Mouse (Mus musculus) liver, adult 2 months (tissue): ENCODE data around the gene Ralgapa1. TPM values are rescaled to one million over a fixed set of nuclear protein-coding genes. Genes with fewer than 3 reads are reported as not detected.

ENCODE experiments used
- DNase-seq: peaks from one replicate; pipeline ENCODE4 v3.0.0-alpha.2; 2011; ENCODE audit warnings: low read depth, low spot score; ENCODE audit errors: extremely low read depth
- H3K27ac ChIP-seq: fragments of 200-500 bp; replicated peaks from 2 replicates; pipeline ENCODE4 v1.5.1; 2012; ENCODE audit warnings: low read depth, mild to moderate bottlenecking, control low read depth, inconsistent platforms, low read length; ENCODE audit not compliant: insufficient read depth
- H3K27me3 ChIP-seq: fragments of 200-500 bp; 2 replicates; pipeline ENCODE4 v1.6.1; 2012; ENCODE audit warnings: mild to moderate bottlenecking, moderate library complexity, low read length, inconsistent platforms; ENCODE audit not compliant: control insufficient read depth, insufficient read depth
- H3K36me3 ChIP-seq: fragments of 200-500 bp; 2 replicates; pipeline ENCODE4 v1.6.1; 2012; ENCODE audit warnings: low read length, inconsistent platforms; ENCODE audit not compliant: control insufficient read depth, insufficient read depth
- H3K4me1 ChIP-seq: fragments of 200-500 bp; 2 replicates; pipeline ENCODE4 v1.6.1; 2011; ENCODE audit warnings: low read length; ENCODE audit not compliant: control insufficient read depth, insufficient read depth
- H3K4me3 ChIP-seq: fragments of 200-500 bp; 2 replicates; pipeline ENCODE4 v1.5.1; 2011; ENCODE audit warnings: low read depth, mild to moderate bottlenecking, control low read depth, low read length, moderate library complexity; ENCODE audit not compliant: insufficient read depth
- H3K79me2 ChIP-seq: fragments of 200-500 bp; 2 replicates; pipeline ENCODE4 v1.6.1; 2012; ENCODE audit warnings: inconsistent platforms, mild to moderate bottlenecking, low read length, moderate library complexity; ENCODE audit not compliant: control insufficient read depth, insufficient read depth
- H3K9ac ChIP-seq: fragments of 200-500 bp; 2 replicates; pipeline ENCODE4 v1.6.1; 2012; ENCODE audit warnings: low read depth, mild to moderate bottlenecking, control low read depth, inconsistent platforms, low read length
- CTCF ChIP-seq: fragments of 200-500 bp; IDR thresholded peaks from 2 replicates; pipeline ENCODE4 v1.5.1; 2011; ENCODE audit warnings: low read depth, low read length, control low read depth
- POLR2A ChIP-seq: fragments of 200-500 bp; IDR thresholded peaks from 2 replicates; pipeline ENCODE4 v1.6.1; 2011; ENCODE audit warnings: low read length, control low read depth; ENCODE audit not compliant: insufficient read depth; ENCODE audit errors: extremely low read depth
- WGBS: fragments of 180-500 bp; shearing (Covaris S2); methylation state at CpG from one replicate; pipeline ENCODE4 v1.1.7; 2018; 5-methylcytosine and 5-hydroxymethylcytosine counted together
- polyA plus RNA-seq: library from polyadenylated mRNA; depleted of rRNA; stranded (reverse); fragments of >200 nt; gene quantifications from 2 replicates; pipeline ENCODE4 v1.2.3, GENCODE M21; 2012; rRNA removed
- total RNA-seq: library from RNA; depleted of rRNA; stranded (reverse); fragments of >200 nt; gene quantifications from 2 replicates; pipeline ENCODE4 v1.2.3, GENCODE M21; 2014; rRNA removed

The Ralgapa1 gene
- total RNA-seq (7.7 and 14.4 TPM in 2 replicates), polyA plus RNA-seq (2.7 and 3.3 TPM in 2 replicates)

- DNase-seq: peak; percentile 62
Measured at GRCm38 (mm10) chr12:55820661-55821314, at the start of gene Ralgapa1. TSS of gene Ralgapa1 (minus strand) at chr12:55821167.

GRCm38 (mm10) chr12:55869622-55870322 is 48.8 kb upstream of the Ralgapa1 start:
- no peaks in the 10 kb centered on the region for H3K79me2 ChIP-seq
- H3K4me1 ChIP-seq: no peaks in the 10 kb centered on the region
- H3K27me3 ChIP-seq: no peaks in the 10 kb centered on the region
- H3K4me3 ChIP-seq: no peak overlapping the region
- no peak for DNase-seq
- TF ChIP-seq CTCF: no peak
- TF ChIP-seq POLR2A: no peak
- no peak overlapping the region for H3K9ac ChIP-seq
- WGBS: 94% methylated on average over 5 of the region's 5 CpGs
- peaks cover 21% of the 10 kb centered on the region for H3K36me3 ChIP-seq
- no peak overlapping the region for H3K27ac ChIP-seq

More at GRCm38 (mm10) chr12:55820661-55821314, at the start of gene Ralgapa1:
- Histone ChIP-seq H3K36me3 (no peaks in the 10 kb centered on the region), H3K79me2 (no peaks in the 10 kb centered on the region; the same call in 1 of the 2 replicates), H3K27ac (peak within 1 kb of the TSS; percentile 38), H3K27me3 (no peaks in the 10 kb centered on the region), H3K4me1 (no peaks in the 10 kb centered on the region), H3K4me3 (peak within 1 kb of the TSS; percentile 93), H3K9ac (peak within 1 kb of the TSS; percentile 87)
- TF ChIP-seq POLR2A: no peak
- TF ChIP-seq CTCF: 0 out of 2 replicates have a peak, but pooled peaks have one; percentile 3
- under 1% methylated on average over 76 of the region's 78 CpGs for WGBS

- WGBS: 90% methylated on average over 4 of the region's 4 CpGs
- Histone ChIP-seq H3K9ac (no peak overlapping the region), H3K79me2 (no peaks in the 10 kb centered on the region), H3K36me3 (peaks cover 21% of the 10 kb centered on the region), H3K27me3 (no peaks in the 10 kb centered on the region), H3K27ac (no peak overlapping the region), H3K4me3 (no peak overlapping the region), H3K4me1 (no peaks in the 10 kb centered on the region)
- TF ChIP-seq CTCF (no peak), POLR2A (no peak)
- no peak for DNase-seq
Measured at GRCm38 (mm10) chr12:55867738-55868137, 46.8 kb upstream of the Ralgapa1 start.

GRCm38 (mm10) chr12:55860631-55861030 is 39.7 kb upstream of the Ralgapa1 start:
- Histone ChIP-seq H3K27ac (no peak overlapping the region), H3K4me1 (no peaks in the 10 kb centered on the region), H3K27me3 (no peaks in the 10 kb centered on the region), H3K36me3 (peaks cover 8% of the 10 kb centered on the region), H3K4me3 (no peak overlapping the region), H3K79me2 (no peaks in the 10 kb centered on the region), H3K9ac (no peak overlapping the region)
- WGBS: 96% methylated on average over 7 of the region's 7 CpGs
- no peak for DNase-seq
- TF ChIP-seq POLR2A (no peak), CTCF (no peak)

- Histone ChIP-seq H3K36me3 (peaks cover 8% of the 10 kb centered on the region), H3K4me1 (no peaks in the 10 kb centered on the region), H3K9ac (no peak overlapping the region), H3K4me3 (no peak overlapping the region), H3K27ac (no peak overlapping the region), H3K79me2 (no peaks in the 10 kb centered on the region), H3K27me3 (no peaks in the 10 kb centered on the region)
- no peak for DNase-seq
- TF ChIP-seq CTCF: no peak
- no peak for TF ChIP-seq POLR2A
- WGBS: 96% methylated on average over 17 of the region's 17 CpGs
Measured at GRCm38 (mm10) chr12:55859409-55860349, 38.7 kb upstream of the Ralgapa1 start.
